Mouse (Mus musculus): ENCODE measurements at regions not wholly inside any gene's neighbourhood (a gene's known extent, or its start where the extent isn't known, plus 50 kb on each side); places are given as distances from the start of the nearest gene placed in this dataset.

GRCm38 (mm10) chr1:151275581-151275980, 65.7 kb downstream of the Gm47996 start:
- no peak for TF ChIP-seq POLR2A (IDR thresholded peaks at IDR 0.05; ENCODE audit: control insufficient read depth, extremely low read depth, insufficient read depth, low read length, poor library complexity)
- DNase-seq, result no peak
- Histone ChIP-seq H3K4me1 (replicated peaks; ENCODE audit: control insufficient read depth, insufficient read depth, low read length) (peaks cover 3% of the 10 kb centered on the region), H3K27ac (ENCODE audit: control insufficient read depth, insufficient read depth, low read length) (no peak overlapping the region), H3K4me3 (ENCODE audit: control insufficient read depth, insufficient read depth, low read length) (no peak overlapping the region), H3K27me3 (ENCODE audit: control insufficient read depth, insufficient read depth, low read length) (no peaks in the 10 kb centered on the region), H3K36me3 (ENCODE audit: control insufficient read depth, insufficient read depth, low read length) (no peaks in the 10 kb centered on the region)
- whole genome bisulfite sequencing, result 97% methylated on average over 3 of the region's 3 CpGs

- Histone ChIP-seq H3K36me3 (ENCODE audit: control insufficient read depth, insufficient read depth, low read length) (no peaks in the 10 kb centered on the region), H3K27ac (ENCODE audit: control insufficient read depth, insufficient read depth, low read length) (no peak overlapping the region), H3K27me3 (ENCODE audit: control insufficient read depth, insufficient read depth, low read length) (no peaks in the 10 kb centered on the region), H3K4me3 (ENCODE audit: control insufficient read depth, insufficient read depth, low read length) (no peak overlapping the region), H3K4me1 (replicated peaks; ENCODE audit: control insufficient read depth, insufficient read depth, low read length) (no peaks in the 10 kb centered on the region)
- TF ChIP-seq POLR2A (IDR thresholded peaks at IDR 0.05; ENCODE audit: control insufficient read depth, extremely low read depth, insufficient read depth, low read length, poor library complexity) (no peak), CTCF (IDR thresholded peaks at IDR 0.05; ENCODE audit: borderline replicate concordance, control insufficient read depth, extremely low read depth, insufficient read depth, low read length, poor library complexity) (no peak)
- WGBS, result 96% methylated on average over 3 of the region's 3 CpGs
- no peak for DNase-seq
These were observed 64.3 kb upstream of the Ivns1abp start for GRCm38 (mm10) chr1:151279955-151280354.

GRCm38 (mm10) chr1:151285045-151285444, 59.2 kb upstream of the Ivns1abp start:
- no peaks in the 10 kb centered on the region for H3K36me3 ChIP-seq (ENCODE audit: control insufficient read depth, insufficient read depth, low read length)
- no peak overlapping the region for H3K27ac ChIP-seq (ENCODE audit: control insufficient read depth, insufficient read depth, low read length)
- H3K4me1 ChIP-seq (replicated peaks; ENCODE audit: control insufficient read depth, insufficient read depth, low read length), result peaks cover 5% of the 10 kb centered on the region; the same call in 1 of the 2 replicates
- DNase-seq, result no peak
- 79% methylated on average over 7 of the region's 7 CpGs for WGBS
- H3K27me3 ChIP-seq (ENCODE audit: control insufficient read depth, insufficient read depth, low read length), result no peaks in the 10 kb centered on the region
- no peak overlapping the region for H3K4me3 ChIP-seq (ENCODE audit: control insufficient read depth, insufficient read depth, low read length)
- no peak for TF ChIP-seq POLR2A (IDR thresholded peaks at IDR 0.05; ENCODE audit: control insufficient read depth, extremely low read depth, insufficient read depth, low read length, poor library complexity)

GRCm38 (mm10) chr1:151287451-151287850, 56.8 kb upstream of the Ivns1abp start:
- peak overlapping the region; percentile 35; the same call in 1 of the 2 replicates for H3K27ac ChIP-seq (ENCODE audit: control insufficient read depth, insufficient read depth, low read length)
- TF ChIP-seq CTCF (IDR thresholded peaks at IDR 0.05; ENCODE audit: borderline replicate concordance, control insufficient read depth, extremely low read depth, insufficient read depth, low read length, poor library complexity) (no peak), POLR2A (IDR thresholded peaks at IDR 0.05; ENCODE audit: control insufficient read depth, extremely low read depth, insufficient read depth, low read length, poor library complexity) (no peak)
- no peaks in the 10 kb centered on the region for H3K36me3 ChIP-seq (ENCODE audit: control insufficient read depth, insufficient read depth, low read length)
- peak overlapping the region; percentile 42 for H3K4me3 ChIP-seq (ENCODE audit: control insufficient read depth, insufficient read depth, low read length)
- WGBS, result 3% methylated on average over 12 of the region's 12 CpGs
- peak; percentile 43 for DNase-seq
- H3K27me3 ChIP-seq (ENCODE audit: control insufficient read depth, insufficient read depth, low read length), result no peaks in the 10 kb centered on the region
- H3K4me1 ChIP-seq (replicated peaks; ENCODE audit: control insufficient read depth, insufficient read depth, low read length), result peaks cover 5% of the 10 kb centered on the region; the same call in 1 of the 2 replicates

GRCm38 (mm10) chr1:151289061-151289460, 55.2 kb upstream of the Ivns1abp start:
- DNase-seq, result no peak
- Histone ChIP-seq H3K4me3 (ENCODE audit: control insufficient read depth, insufficient read depth, low read length) (no peak overlapping the region), H3K4me1 (replicated peaks; ENCODE audit: control insufficient read depth, insufficient read depth, low read length) (peaks cover 5% of the 10 kb centered on the region; the same call in 1 of the 2 replicates), H3K36me3 (ENCODE audit: control insufficient read depth, insufficient read depth, low read length) (no peaks in the 10 kb centered on the region), H3K27me3 (ENCODE audit: control insufficient read depth, insufficient read depth, low read length) (no peaks in the 10 kb centered on the region), H3K27ac (ENCODE audit: control insufficient read depth, insufficient read depth, low read length) (no peak overlapping the region)
- 86% methylated on average over 7 of the region's 7 CpGs for WGBS
- TF ChIP-seq POLR2A (IDR thresholded peaks at IDR 0.05; ENCODE audit: control insufficient read depth, extremely low read depth, insufficient read depth, low read length, poor library complexity), result no peak
- no peak for TF ChIP-seq CTCF (IDR thresholded peaks at IDR 0.05; ENCODE audit: borderline replicate concordance, control insufficient read depth, extremely low read depth, insufficient read depth, low read length, poor library complexity)

GRCm38 (mm10) chr1:151289493-151290258, 54.6 kb upstream of the Ivns1abp start:
- no peak for DNase-seq
- H3K27ac ChIP-seq (ENCODE audit: control insufficient read depth, insufficient read depth, low read length), result no peak overlapping the region
- WGBS, result 94% methylated on average over 13 of the region's 13 CpGs
- no peaks in the 10 kb centered on the region for H3K27me3 ChIP-seq (ENCODE audit: control insufficient read depth, insufficient read depth, low read length)
- TF ChIP-seq CTCF (IDR thresholded peaks at IDR 0.05; ENCODE audit: borderline replicate concordance, control insufficient read depth, extremely low read depth, insufficient read depth, low read length, poor library complexity) (no peak), POLR2A (IDR thresholded peaks at IDR 0.05; ENCODE audit: control insufficient read depth, extremely low read depth, insufficient read depth, low read length, poor library complexity) (no peak)
- peaks cover 5% of the 10 kb centered on the region; the same call in 1 of the 2 replicates for H3K4me1 ChIP-seq (replicated peaks; ENCODE audit: control insufficient read depth, insufficient read depth, low read length)
- H3K4me3 ChIP-seq (ENCODE audit: control insufficient read depth, insufficient read depth, low read length), result no peak overlapping the region
- no peaks in the 10 kb centered on the region for H3K36me3 ChIP-seq (ENCODE audit: control insufficient read depth, insufficient read depth, low read length)

Data from thymus, adult 2 months (tissue).